Mouse (Mus musculus) megakaryocyte, adult 5-6 weeks (primary cell): ENCODE data around the gene Serinc5. TPM values are rescaled to one million over a fixed set of nuclear protein-coding genes. Genes with fewer than 3 reads are reported as not detected.

Source experiments
- ATAC-seq: 2 replicates; pipeline ENCODE4 v1.8.0; 2016; ENCODE audit warnings: mild to moderate bottlenecking, inconsistent platforms; ENCODE audit not compliant: poor library complexity, severe bottlenecking
- total RNA-seq, 2 experiments: library from RNA; stranded (forward) in 1 of 2; stranded (reverse) in 1 of 2; fragments of 153-499, 151-499 nt in 1 of 2; fragments of 221-1000, 200-1000 nt in 1 of 2; gene quantifications; 2 replicates each; pipeline versions ENCODE4 v1.2.3 to v1.2.4; 2015 to 2017

The Serinc5 gene
- total RNA-seq, 2 experiments from 2014 or later, result 9.7 to 10.8 TPM

- ATAC-seq, result no peak
Measured at GRCm38 (mm10) chr13:92699395-92699794, 88.5 kb downstream of the Serinc5 start.

GRCm38 (mm10) chr13:92702035-92702434 is 91.1 kb downstream of the Serinc5 start:
- no peak for ATAC-seq

DNA sequence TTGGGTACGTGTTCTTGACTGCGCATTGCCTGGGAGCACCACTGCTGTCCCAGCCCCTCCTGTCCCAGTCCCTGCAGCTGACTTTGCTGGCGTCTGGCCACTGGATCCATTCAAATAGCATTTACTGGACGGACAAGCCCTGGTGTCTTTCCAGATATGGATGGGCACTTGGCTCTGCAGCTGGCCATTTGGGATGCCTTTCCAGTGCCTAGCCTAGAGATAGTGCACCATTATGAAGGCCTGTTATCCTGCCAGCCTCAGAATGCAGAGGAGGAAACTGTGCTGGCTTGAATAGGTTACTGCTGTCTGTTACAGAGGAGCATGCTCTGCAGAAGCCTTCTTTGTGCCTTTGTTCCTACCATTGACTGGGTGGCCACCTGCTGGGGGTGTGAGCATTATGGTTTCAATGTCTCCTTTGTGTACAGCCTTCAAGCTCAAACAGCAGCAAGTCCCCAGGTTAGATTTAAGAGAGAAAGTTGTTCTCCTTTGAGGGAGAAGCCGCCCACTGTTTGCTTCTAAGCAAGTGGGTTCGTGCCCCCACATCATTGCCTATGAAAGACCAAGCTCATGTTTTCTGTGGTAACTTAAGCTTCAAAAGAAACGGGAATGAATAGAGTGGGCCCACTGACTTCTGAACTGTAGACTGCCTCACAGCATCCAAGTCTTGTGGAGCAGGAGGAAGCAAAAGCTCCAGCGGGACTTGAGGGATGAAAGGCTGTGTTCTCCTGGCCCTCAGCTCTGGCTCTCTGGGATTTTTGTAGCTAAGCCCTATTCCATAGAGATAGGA is 92.5 kb downstream of the Serinc5 start:
- no peak for ATAC-seq

GRCm38 (mm10) chr13:92704189-92704588 is 93.3 kb downstream of the Serinc5 start:
- ATAC-seq, result no peak

- ATAC-seq, result no peak
Measured at GRCm38 (mm10) chr13:92705016-92705535, 94.2 kb downstream of the Serinc5 start.

DNA sequence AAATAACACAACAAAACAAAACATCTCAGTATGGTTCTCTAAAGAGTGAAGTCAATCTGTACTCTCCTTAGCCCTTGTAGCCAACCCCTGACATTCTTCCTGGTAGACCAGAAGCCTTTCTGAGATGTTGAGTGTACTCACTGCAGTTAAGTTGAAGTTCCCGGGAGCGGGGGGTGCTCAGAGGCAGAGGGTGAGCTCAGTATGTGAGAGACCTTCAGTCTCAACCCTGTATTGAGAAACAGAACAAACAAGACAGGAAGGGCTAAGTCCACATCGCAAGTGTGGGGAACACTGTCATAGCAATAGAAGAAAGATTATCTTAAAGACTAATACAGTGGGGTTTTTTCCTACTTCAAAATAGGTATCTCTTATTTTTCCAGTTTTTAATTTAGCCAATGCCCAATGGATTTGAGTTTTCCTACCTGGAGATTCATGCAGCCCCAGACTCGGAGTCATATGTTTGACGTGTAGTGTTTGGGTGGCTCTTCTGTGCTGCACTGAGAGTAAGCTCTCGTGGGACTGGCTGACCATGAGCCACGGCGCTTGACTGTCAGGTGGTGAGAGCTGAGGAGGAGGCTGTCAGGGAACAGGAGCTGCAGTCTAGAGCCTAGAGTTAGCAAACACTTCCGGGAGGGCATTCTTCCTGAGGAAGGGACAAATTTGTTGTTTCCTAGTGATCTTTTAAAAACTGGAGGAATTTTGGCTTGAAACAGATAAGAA is 95.6 kb downstream of the Serinc5 start:
- no peak for ATAC-seq

GRCm38 (mm10) chr13:92707941-92708340 is 97.0 kb downstream of the Serinc5 start:
- ATAC-seq, result no peak

GRCm38 (mm10) chr13:92708466-92708865 is 97.6 kb downstream of the Serinc5 start:
- no peak; the same call in 1 of the 2 replicates for ATAC-seq

GRCm38 (mm10) chr13:92709535-92709934 is 98.6 kb downstream of the Serinc5 start:
- no peak for ATAC-seq

GRCm38 (mm10) chr13:92710361-92710760 is 99.5 kb downstream of the Serinc5 start:
- no peak for ATAC-seq

GRCm38 (mm10) chr13:92711821-92712220 is 100.9 kb downstream of the Serinc5 start:
- ATAC-seq, result no peak

DNA sequence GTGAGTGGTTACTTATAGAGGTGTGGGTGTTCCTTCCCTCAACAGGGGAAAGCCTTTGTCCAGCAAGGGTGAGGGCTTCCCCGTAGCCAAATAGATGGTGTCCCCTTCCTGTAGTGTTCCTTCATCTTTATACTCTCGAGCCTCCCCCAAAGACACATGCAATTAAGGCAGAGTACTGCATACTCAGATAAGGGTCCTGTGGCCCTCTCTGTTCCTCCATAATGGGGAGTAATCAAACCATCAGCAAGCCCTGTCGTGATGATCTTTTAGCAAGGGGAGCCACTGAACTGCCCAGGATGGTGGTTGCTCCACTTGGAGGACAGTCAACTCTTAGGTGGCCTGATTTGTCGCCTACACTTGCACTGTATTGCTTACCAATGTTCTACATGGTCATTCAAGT is 101.7 kb downstream of the Serinc5 start:
- ATAC-seq, result no peak

DNA sequence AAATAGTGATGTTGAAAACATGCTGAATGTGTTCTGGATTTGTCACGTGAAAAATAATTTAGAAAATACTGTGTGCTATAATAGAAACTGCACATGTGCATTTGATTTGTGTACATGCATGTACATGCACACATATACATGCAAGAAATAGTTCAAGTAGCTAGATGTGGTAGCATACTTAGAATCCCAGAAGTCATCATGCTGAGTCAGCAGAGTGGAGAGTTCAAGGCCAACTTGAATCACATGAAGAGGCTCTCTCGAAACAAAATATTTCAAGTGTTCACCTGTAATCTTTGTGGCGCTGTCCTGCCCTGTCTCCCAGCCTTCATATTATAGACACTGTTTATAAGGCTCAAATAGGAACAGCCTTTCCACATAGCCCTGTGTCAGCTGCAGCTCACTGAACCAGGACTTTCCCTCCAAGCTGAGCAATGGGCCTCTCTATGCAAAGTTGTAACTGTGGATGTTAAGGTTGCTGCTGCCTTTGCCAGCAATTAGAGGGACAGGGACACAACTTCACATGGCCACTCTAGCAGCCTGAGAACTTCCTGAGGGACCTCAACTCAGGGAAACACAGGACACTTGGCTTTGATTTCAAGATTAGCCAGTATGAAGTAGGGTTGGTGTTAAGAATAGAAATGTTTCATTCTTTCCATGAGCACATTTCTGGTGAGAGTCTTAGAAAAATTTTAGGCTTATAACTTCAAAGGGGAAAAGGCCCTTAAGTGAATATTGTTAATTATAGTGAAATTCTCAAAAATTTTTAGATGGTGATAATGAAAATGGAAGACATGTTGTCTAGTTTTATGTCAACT is 107.2 kb downstream of the Serinc5 start:
- ATAC-seq, result no peak

DNA sequence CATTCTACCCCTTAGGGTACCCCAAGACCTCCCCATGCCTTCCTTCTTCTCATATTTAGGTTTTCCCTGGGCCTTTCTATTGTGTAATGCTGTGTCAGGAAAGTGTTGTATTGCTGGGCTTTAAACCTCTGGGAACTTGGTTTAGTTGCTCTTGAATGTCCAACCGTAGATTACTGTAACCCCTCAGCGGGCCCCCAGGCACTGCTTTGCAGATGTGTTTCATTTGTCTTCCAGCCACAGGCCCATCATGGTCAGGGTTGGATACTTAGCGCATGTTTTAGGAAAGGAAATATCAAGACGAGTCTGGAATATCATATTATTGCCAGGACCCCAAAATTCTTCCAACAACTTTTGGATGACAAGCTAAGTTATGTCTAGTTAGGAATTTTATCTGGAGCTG is 110.1 kb downstream of the Serinc5 start:
- no peak for ATAC-seq

DNA sequence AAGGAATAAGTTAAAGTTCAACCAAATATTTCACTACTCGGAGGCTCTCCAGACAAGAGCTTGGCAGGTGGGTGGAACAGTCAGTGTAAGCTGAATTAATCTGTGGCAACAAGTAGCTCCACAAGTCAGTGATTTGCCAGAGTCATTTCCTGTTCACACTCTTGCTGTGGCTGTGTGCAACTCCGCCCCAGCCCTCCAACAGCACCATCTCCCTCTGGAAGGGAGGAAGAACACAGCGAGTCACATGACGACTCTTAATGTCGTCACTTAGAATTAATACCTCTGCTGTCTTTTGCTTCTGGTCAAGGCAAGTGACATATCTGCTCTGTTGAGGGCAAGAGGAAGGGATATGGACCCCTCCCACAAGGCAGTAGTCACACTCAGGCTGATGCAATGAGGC is 111.5 kb downstream of the Serinc5 start:
- peak; percentile 75 for ATAC-seq

- ATAC-seq, result no peak
Measured at GRCm38 (mm10) chr13:92729811-92730210, 118.9 kb downstream of the Serinc5 start.

GRCm38 (mm10) chr13:92731811-92732210 is 120.9 kb downstream of the Serinc5 start:
- ATAC-seq, result no peak

DNA sequence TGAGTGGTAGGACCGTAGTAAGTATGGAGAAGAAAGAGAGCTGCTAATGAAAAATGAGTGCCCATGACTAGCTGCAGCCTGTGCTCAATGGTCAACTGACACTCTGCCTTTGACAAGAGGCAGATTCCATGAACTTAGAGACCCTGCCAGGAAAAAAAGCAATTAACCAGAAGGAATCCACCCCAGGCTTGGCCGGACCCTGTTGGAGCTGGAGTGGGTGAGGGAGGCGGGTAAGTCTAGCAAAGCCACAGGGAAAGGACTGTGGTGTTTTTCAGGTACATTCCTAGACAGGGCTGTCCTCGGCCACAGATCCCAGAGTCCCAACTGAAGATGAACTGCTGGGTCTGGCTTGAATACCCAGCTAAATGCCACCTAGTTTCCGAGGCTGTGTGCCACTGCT is 121.9 kb downstream of the Serinc5 start:
- no peak for ATAC-seq

DNA sequence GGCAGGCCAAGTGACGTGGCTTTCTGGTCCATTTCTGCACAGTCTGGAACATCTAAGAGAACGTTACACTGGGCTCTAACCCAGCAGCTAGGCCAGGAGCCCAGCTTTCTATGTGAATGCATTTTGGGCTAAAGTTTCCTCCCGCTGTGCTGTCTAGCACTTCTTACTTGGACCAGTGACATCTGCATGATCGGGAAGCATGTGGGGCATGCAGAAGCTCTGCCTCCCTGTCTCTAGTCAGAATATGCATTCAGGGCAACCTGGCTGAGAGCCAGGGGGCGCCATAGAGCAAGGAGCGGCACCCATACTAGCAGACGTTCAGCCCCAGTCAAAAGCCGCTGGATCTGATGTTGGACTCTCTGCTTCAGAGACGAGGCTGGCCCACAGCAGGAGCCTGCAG is 122.4 kb downstream of the Serinc5 start:
- peak; percentile 75 for ATAC-seq

DNA sequence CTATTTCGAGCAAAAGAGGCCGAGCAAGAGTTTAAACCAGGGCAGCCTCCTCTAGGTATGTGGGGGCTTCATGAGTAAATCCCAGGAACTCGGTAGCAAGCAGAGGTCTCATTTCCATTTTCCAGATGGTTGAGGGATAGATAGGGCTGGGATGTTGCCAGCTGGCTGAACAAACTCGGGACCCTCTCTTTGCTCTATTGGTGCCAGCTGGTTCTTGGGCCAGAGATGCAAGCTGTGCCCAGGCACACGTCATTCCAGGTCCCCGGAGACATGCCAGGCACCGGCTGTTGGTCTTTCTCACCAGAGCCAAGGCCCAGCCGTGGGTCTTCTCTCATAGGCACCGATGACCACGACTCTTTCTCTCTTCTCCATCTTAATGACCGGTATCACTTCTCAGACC is 122.8 kb downstream of the Serinc5 start:
- ATAC-seq, result no peak

DNA sequence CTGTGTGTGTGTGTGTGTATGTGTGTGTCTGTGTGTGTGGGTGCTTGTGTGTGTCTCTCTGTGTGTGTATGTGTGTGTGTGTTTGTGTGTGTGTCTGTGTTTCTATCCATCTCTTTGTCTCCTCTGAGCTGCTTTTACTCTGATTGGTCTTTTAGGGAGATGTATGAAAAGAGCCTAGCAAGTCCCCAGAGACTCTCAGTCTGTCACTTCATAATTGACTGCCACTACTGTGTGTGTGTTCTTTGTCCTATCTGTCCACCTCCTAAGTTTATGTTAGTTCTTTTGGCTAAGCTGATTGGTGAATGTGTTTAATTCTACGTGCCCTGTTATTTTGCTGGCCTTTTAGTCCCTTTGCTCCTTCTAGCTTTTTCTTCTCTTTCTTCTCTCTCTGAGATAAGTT is 124.8 kb downstream of the Serinc5 start:
- no peak for ATAC-seq
